Mouse (Mus musculus): ENCODE measurements around the gene Foxred1.

GRCm38 (mm10) chr9:35170071-35170470 is 40.8 kb downstream of the Foxred1 start:
- TF ChIP-seq CTCF (IDR thresholded peaks at IDR 0.05; ENCODE audit: borderline replicate concordance, insufficient read depth, low read length) (no peak), POLR2A (IDR thresholded peaks at IDR 0.05; ENCODE audit: low read depth, low read length) (no peak)

Measured in embryonic fibroblast, embryonic 13.5 days (primary cell).